Mouse (Mus musculus) heart, embryonic 15.5 days (tissue): ENCODE measurements around the gene Sh3rf1. TPM values are rescaled to one million over a fixed set of nuclear protein-coding genes. Genes with fewer than 3 reads are reported as not detected.
A peak's percentile ranks its signal among the peaks of the same experiment; 100 is the strongest.

Source experiments
- ATAC-seq: fragments of 200-750 bp; cut with Nextera tagmentation; replicated peaks from 2 replicates; pipeline ENCODE4 v1.8.0; 2017; ENCODE audit warnings: low read depth, moderate TSS enrichment; ENCODE audit not compliant: insufficient number of reproducible peaks, insufficient read depth, low FRiP score
- H3K27ac ChIP-seq: fragments of 300-500 bp; sonication (generic); 2 replicates; pipeline ENCODE4 v1.5.1; 2015; ENCODE audit warnings: mild to moderate bottlenecking, inconsistent platforms
- H3K27me3 ChIP-seq: fragments of 300-500 bp; sonication (generic); 2 replicates; pipeline ENCODE4 v1.6.1; 2015; ENCODE audit warnings: inconsistent platforms
- H3K36me3 ChIP-seq: fragments of 300-500 bp; sonication (generic); 2 replicates; pipeline ENCODE4 v1.6.1; 2015; ENCODE audit warnings: mild to moderate bottlenecking, inconsistent platforms
- H3K4me1 ChIP-seq: fragments of 300-500 bp; sonication (generic); replicated peaks from 2 replicates; pipeline ENCODE4 v1.6.1; 2015; ENCODE audit warnings: inconsistent platforms
- H3K4me2 ChIP-seq: fragments of 300-500 bp; sonication (generic); 2 replicates; pipeline ENCODE4 v1.6.1; 2015; ENCODE audit warnings: inconsistent platforms, mild to moderate bottlenecking, moderate library complexity
- H3K4me3 ChIP-seq: fragments of 300-500 bp; sonication (generic); 2 replicates; pipeline ENCODE4 v1.5.1; 2015; ENCODE audit warnings: mild to moderate bottlenecking, inconsistent platforms
- H3K9ac ChIP-seq: fragments of 300-500 bp; sonication (generic); 2 replicates; pipeline ENCODE4 v1.6.1; 2015; ENCODE audit warnings: mild to moderate bottlenecking, inconsistent platforms
- H3K9me3 ChIP-seq: fragments of 300-500 bp; sonication (generic); replicated peaks from 2 replicates; pipeline ENCODE4 v1.6.1; 2016; ENCODE audit warnings: inconsistent platforms
- WGBS: fragments of 180-500 bp; shearing (Covaris S2); methylation state at CpG from one replicate; pipeline ENCODE4 v1.1.7; 2015; ENCODE audit warnings: mixed read lengths; 5-methylcytosine and 5-hydroxymethylcytosine counted together
- polyA plus RNA-seq: library from polyadenylated mRNA; unstranded; fragments of >200 nt; fragmentation: Nextera tagmentation; extraction: Ambion mirVana; gene quantifications from 2 replicates; pipeline ENCODE4 v1.2.1, GENCODE M21; 2015

The Sh3rf1 gene
- polyA plus RNA-seq, 1 experiment from 2014 or later, result 4.8 TPM

DNA sequence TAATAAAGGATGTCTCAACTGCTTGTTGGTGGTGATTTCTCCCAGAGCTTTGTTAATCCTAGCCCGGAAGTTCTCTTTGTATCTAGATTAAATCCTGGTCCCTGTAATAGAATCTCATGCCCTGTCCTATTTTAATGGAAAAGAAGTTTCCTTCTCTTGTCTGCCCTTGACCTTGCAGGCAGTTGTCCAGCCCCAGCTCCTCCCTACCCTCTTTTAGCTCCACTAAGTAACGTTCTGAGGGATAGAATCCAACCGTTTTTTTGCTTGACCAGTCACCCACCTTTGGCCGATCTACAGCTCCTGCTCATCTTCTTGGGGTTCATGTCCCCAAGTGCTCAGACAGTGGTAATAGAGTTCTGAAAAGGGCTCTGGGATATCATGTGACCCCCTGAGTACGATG is 19.8 kb downstream of the Sh3rf1 start:
- WGBS, result 77% methylated on average over 5 of the region's 5 CpGs
- Histone ChIP-seq H3K9ac (no peak overlapping the region), H3K4me2 (peak overlapping the region; percentile 32; the same call in 1 of the 2 replicates), H3K9me3 (no peaks in the 10 kb centered on the region), H3K36me3 (no peaks in the 10 kb centered on the region), H3K27ac (no peak overlapping the region), H3K4me3 (no peak overlapping the region), H3K4me1 (peaks cover 19% of the 10 kb centered on the region), H3K27me3 (peaks cover under 1% of the 10 kb centered on the region; the same call in 1 of the 2 replicates)
- no peak for ATAC-seq

DNA sequence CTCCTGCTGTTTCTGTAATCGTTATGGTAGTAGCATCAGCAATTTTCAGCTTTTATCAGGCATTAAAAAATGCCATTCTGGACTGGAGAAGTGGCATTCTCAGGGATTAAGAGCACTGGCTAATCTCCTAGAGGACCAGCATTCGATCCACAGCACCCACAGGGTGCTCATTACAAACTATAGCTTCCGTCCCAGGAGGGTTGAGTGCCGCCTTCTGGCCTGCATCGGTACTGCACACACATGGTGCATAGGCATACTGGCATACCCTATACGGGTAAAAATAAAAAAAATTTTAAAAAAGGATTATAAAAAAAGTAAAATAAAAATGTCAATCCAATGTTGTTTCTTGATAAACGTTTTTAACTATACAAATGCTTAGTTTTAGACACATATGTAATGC is 20.5 kb downstream of the Sh3rf1 start:
- no peaks in the 10 kb centered on the region for H3K36me3 ChIP-seq
- no peak overlapping the region for H3K9ac ChIP-seq
- no peaks in the 10 kb centered on the region for H3K9me3 ChIP-seq
- 91% methylated on average over 7 of the region's 7 CpGs for WGBS
- H3K4me3 ChIP-seq, result no peak overlapping the region
- H3K27me3 ChIP-seq, result no peaks in the 10 kb centered on the region
- ATAC-seq, result no peak
- peaks cover 19% of the 10 kb centered on the region for H3K4me1 ChIP-seq
- no peak overlapping the region for H3K27ac ChIP-seq
- H3K4me2 ChIP-seq, result no peak overlapping the region

DNA sequence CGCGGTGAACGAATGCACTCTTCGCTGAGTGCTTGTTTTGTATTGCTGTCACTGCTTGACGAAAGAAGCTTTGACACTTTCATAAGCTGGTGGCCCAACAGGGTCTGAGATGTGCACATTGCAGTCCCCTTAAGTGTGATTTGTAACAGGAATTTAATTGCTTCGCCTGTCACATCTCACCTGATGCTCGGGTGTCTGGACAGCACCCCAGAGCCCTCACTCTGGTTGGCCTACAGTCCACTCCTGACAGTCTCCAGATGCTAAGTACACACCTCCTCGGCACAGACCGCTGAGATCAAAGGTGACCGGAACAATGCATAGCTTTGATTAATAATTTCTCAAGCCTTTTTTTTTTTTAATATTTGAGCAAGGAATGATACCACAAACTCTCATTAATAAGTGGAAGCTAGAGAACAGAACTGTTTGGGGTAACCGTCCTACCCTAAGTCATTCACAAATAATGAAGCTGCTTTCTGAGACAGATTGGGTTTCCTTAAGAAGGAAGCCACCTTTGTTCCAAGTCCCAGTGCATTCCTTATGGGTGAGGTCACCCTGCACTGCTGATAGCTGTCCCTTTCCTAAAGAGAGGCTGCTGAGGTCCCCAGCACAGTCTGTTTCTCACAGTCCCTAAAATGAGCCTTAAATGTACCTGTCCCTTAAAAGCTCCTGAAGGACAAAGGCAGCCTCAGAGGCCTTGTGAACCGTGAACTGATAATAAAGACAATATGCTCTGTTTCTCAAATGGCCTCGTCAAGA is 23.8 kb downstream of the Sh3rf1 start:
- no peaks in the 10 kb centered on the region for H3K27me3 ChIP-seq
- WGBS, result 59% methylated on average over 13 of the region's 13 CpGs
- 0 out of 2 replicates have a peak, but pooled peaks have one; percentile 55 for ATAC-seq
- no peak overlapping the region for H3K9ac ChIP-seq
- peaks cover 7% of the 10 kb centered on the region; the same call in 1 of the 2 replicates for H3K36me3 ChIP-seq
- 0 out of 2 replicates have a peak overlapping the region, but pooled peaks have one; percentile 33 for H3K27ac ChIP-seq
- H3K4me2 ChIP-seq, result no peak overlapping the region
- H3K4me1 ChIP-seq, result peaks cover 19% of the 10 kb centered on the region
- no peak overlapping the region for H3K4me3 ChIP-seq
- no peaks in the 10 kb centered on the region for H3K9me3 ChIP-seq

DNA sequence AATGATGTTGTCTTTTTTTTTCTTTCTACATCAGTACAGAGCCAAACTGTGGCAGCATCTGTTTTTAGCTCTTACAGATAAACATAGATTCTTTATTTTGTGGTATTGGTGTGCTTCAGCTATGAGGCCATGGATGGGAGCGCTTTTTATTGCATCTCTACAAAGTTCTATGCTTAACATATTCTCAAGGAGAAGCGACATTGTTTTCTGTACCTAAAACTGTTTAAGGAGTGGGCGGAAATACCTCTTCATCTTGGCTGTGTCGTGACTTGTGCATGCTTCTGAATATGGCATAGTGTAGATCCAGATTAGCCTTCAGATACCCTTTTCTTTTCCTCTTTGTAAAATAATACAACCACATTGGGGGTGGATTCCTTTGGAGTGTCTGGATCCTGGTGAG is 25.8 kb downstream of the Sh3rf1 start:
- no peak for ATAC-seq

DNA sequence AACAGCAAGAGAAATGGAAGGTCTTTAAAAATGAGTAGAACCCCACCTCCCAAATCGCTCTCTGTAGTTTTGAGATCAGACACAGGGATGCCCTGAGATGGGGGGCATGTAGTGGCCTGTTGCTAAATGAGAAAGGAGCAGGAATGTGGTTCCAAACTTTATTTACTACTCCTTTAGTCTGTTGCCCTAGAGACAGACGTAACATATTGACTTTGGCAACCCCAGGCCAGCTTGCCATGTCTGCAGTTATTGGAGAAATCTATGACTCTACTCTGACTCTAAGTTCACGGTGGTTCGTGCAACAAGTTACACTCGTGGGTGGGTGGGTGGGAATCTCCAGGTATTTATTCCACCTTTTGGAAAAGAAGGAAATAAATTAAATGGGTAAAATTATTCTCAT is 30.5 kb downstream of the Sh3rf1 start:
- no peak overlapping the region for H3K27ac ChIP-seq
- no peaks in the 10 kb centered on the region for H3K27me3 ChIP-seq
- H3K4me2 ChIP-seq, result no peak overlapping the region
- H3K9ac ChIP-seq, result no peak overlapping the region
- no peak for ATAC-seq
- 57% methylated on average over 5 of the region's 5 CpGs for WGBS
- peaks cover 13% of the 10 kb centered on the region for H3K4me1 ChIP-seq
- no peak overlapping the region for H3K4me3 ChIP-seq
- H3K9me3 ChIP-seq, result no peaks in the 10 kb centered on the region
- peaks cover 7% of the 10 kb centered on the region; the same call in 1 of the 2 replicates for H3K36me3 ChIP-seq

More for the DNA sequence above, 25.8 kb downstream of the Sh3rf1 start:
- WGBS, result 89% methylated on average over 4 of the region's 4 CpGs
- no peak overlapping the region for H3K4me3 ChIP-seq
- H3K36me3 ChIP-seq, result peaks cover 7% of the 10 kb centered on the region; the same call in 1 of the 2 replicates
- no peaks in the 10 kb centered on the region for H3K27me3 ChIP-seq
- no peak overlapping the region for H3K27ac ChIP-seq
- no peak overlapping the region for H3K9ac ChIP-seq
- H3K4me2 ChIP-seq, result no peak overlapping the region
- H3K9me3 ChIP-seq, result no peaks in the 10 kb centered on the region
- peaks cover 14% of the 10 kb centered on the region for H3K4me1 ChIP-seq

DNA sequence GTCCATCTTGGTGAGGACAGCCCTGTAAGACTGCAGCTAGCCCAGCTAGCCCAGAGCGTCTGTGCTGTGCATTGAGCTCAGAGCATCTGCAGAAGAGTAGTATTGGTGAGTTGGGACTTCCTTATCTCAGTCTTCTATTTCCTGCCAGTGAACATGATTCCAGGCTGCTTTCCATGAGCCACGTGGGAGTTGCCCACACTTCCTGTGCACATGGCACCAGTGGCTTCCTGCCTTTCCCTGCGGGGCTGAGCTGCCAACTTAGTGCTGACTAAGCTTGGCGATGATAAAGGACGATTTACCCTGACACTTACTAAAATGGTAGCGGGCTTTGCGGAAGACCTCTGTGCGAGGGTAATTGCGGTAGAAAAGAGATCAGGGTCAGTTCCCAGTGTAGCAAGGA is 35.2 kb downstream of the Sh3rf1 start:
- Histone ChIP-seq H3K4me3 (no peak overlapping the region), H3K4me2 (no peak overlapping the region), H3K4me1 (peaks cover 13% of the 10 kb centered on the region), H3K9ac (no peak overlapping the region), H3K27ac (no peak overlapping the region), H3K36me3 (no peaks in the 10 kb centered on the region), H3K9me3 (no peaks in the 10 kb centered on the region), H3K27me3 (no peaks in the 10 kb centered on the region)
- no peak for ATAC-seq
- WGBS, result 62% methylated on average over 9 of the region's 9 CpGs

DNA sequence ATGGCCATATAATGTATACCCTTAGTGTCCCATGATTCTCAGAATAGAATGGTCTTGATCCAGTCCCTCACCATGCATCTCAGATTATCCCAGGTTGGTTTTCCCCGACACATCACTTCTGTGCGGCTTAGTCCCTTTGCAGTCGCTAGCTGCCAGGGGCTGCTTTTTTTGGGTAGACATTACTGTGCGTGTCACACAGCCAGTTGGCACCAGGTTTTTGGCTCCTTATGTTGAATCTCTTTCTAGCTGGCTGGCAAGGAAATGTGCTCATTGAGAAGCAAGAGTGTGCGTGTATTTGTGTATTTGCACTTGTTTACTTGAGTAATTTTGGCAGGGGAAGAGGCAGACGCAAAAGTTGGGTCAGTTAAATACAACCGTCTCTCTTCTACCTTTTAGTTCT is 35.9 kb downstream of the Sh3rf1 start:
- Histone ChIP-seq H3K9ac (no peak overlapping the region), H3K4me1 (peaks cover 13% of the 10 kb centered on the region), H3K27ac (no peak overlapping the region), H3K9me3 (no peaks in the 10 kb centered on the region), H3K4me2 (no peak overlapping the region), H3K36me3 (no peaks in the 10 kb centered on the region), H3K27me3 (no peaks in the 10 kb centered on the region), H3K4me3 (no peak overlapping the region)
- WGBS, result 80% methylated on average over 7 of the region's 7 CpGs
- no peak for ATAC-seq

DNA sequence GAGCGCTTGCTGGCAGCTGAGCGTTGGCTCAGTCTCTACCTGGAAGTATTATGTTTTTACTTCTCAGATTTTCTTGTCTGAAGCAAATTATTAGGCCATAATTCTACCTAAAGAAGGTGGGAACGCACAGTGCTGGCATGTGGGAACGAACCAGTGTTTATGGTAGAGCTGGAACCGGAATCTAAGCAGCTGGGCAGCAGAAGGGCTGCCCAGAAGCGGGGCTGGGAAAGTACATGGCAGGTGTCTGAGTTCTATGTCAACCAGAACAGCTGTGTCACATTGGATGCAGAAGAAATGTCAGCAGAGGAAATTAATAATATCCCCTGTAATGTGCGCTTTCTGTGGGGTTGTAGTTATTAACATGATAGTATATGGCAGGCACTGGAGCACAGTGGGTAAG is 36.9 kb downstream of the Sh3rf1 start:
- no peaks in the 10 kb centered on the region for H3K9me3 ChIP-seq
- 76% methylated on average over 7 of the region's 7 CpGs for WGBS
- ATAC-seq, result no peak

DNA sequence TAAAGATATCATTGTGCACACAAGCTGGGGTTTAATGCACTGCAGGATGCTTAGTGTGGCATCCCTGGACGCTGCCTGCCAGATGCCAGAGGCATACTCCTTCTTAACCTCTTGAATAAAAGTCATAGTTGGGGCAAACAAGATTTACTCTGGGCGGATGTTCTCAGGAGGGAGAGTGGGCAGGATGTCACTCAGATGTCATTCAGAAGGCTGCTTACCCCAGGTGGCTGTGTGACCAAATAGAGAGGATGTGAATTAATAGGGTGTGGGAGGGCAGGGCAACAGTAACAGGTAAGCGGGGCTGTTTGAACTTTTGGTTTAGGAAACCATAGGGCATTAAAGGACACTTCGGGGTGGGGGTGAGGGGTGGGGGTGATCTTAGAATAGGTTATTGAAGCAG is 37.7 kb downstream of the Sh3rf1 start:
- WGBS, result 63% methylated on average over 4 of the region's 4 CpGs
- Histone ChIP-seq H3K4me2 (no peak overlapping the region), H3K4me1 (peaks cover 20% of the 10 kb centered on the region)

More for the DNA sequence above, 36.9 kb downstream of the Sh3rf1 start:
- Histone ChIP-seq H3K9ac (no peak overlapping the region), H3K4me2 (no peak overlapping the region), H3K27ac (no peak overlapping the region), H3K4me1 (peaks cover 19% of the 10 kb centered on the region), H3K27me3 (no peaks in the 10 kb centered on the region), H3K36me3 (no peaks in the 10 kb centered on the region), H3K4me3 (no peak overlapping the region)

DNA sequence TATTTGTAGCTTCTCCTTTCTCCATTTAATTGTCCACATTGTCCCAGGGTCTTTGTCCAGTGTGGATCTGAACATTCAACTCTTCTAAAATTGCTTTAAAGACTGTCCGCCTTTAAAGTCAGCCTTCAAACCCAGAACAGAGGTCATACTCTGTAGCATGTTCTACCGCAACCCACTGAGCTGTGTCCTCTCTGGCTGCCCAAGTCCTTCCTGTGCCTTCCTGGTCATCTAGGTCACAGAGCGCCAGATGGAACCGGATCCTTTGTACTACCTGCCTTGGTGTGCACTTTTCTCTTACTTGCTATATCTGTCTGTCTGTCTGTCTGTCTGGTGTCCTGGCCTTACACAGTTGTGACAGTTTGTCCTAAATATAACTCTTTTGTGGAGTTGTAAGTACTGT is 40.0 kb downstream of the Sh3rf1 start:
- no peak overlapping the region for H3K9ac ChIP-seq
- H3K4me3 ChIP-seq, result no peak overlapping the region
- no peak for ATAC-seq
- H3K36me3 ChIP-seq, result no peaks in the 10 kb centered on the region
- H3K9me3 ChIP-seq, result no peaks in the 10 kb centered on the region
- H3K27ac ChIP-seq, result no peak overlapping the region
- no peaks in the 10 kb centered on the region for H3K27me3 ChIP-seq
- no peak overlapping the region for H3K4me2 ChIP-seq
- 94% methylated on average over 4 of the region's 4 CpGs for WGBS
- peaks cover 19% of the 10 kb centered on the region for H3K4me1 ChIP-seq

More for the DNA sequence above, 37.7 kb downstream of the Sh3rf1 start:
- Histone ChIP-seq H3K9ac (no peak overlapping the region), H3K27ac (no peak overlapping the region), H3K4me3 (no peak overlapping the region), H3K36me3 (no peaks in the 10 kb centered on the region), H3K9me3 (no peaks in the 10 kb centered on the region), H3K27me3 (no peaks in the 10 kb centered on the region)
- ATAC-seq, result no peak

DNA sequence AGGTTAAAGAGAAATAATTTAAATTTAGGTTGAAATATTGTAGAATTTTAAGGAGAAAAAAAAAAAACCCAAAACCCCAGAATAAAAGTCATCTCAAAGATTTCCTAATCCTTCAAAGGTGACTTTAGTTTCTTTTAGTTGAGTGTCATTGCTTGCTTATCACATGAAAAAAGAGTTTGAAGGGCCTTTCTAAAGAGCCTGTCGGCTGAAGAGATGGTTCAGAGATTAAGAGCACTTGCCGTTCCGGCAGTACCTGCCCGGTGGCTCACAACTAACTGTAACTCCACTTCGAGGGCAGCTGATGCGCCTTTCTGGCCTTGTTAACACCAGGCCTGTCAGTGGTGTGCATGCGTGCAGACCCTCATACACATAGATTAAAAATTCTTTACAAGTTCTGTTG is 41.2 kb downstream of the Sh3rf1 start:
- H3K27me3 ChIP-seq, result no peaks in the 10 kb centered on the region
- 40% methylated on average over 7 of the region's 7 CpGs for WGBS
- peak overlapping the region; percentile 30; the same call in 1 of the 2 replicates for H3K4me2 ChIP-seq
- H3K9ac ChIP-seq, result no peak overlapping the region
- ATAC-seq, result no peak
- H3K4me3 ChIP-seq, result no peak overlapping the region
- H3K27ac ChIP-seq, result peak overlapping the region; percentile 51; the same call in 1 of the 2 replicates
- H3K4me1 ChIP-seq, result peaks cover 14% of the 10 kb centered on the region
- H3K36me3 ChIP-seq, result no peaks in the 10 kb centered on the region
- H3K9me3 ChIP-seq, result no peaks in the 10 kb centered on the region

DNA sequence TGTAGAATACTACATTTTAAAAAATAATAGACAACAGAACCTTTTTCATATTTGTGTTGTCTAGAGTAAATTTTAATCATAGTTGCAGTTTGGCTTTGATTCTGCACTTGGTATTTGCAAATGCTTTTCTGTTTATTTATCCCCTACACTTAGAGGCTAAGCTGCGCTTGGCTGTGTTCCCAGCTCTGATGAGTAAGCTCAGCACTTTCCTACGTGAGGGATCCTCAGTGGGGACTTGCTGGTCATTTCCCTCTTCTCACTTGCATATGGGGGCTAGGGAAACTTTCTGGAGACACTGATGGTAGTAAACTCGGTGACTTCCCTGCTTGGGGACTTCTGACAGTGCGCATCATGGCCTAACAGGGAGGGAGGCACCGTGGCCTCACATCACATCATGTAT is 41.7 kb downstream of the Sh3rf1 start:
- Histone ChIP-seq H3K9ac (no peak overlapping the region), H3K27ac (peak overlapping the region; percentile 51), H3K9me3 (no peaks in the 10 kb centered on the region), H3K27me3 (no peaks in the 10 kb centered on the region), H3K36me3 (no peaks in the 10 kb centered on the region), H3K4me3 (no peak overlapping the region), H3K4me1 (peaks cover 14% of the 10 kb centered on the region), H3K4me2 (peak overlapping the region; percentile 30; the same call in 1 of the 2 replicates)
- 0 out of 2 replicates have a peak, but pooled peaks have one; percentile 35 for ATAC-seq
- 42% methylated on average over 5 of the region's 5 CpGs for WGBS
